Mouse (Mus musculus): ENCODE measurements at regions not wholly inside any gene's neighbourhood (a gene's known extent, or its start where the extent isn't known, plus 50 kb on each side); places are given as distances from the start of the nearest gene placed in this dataset.

DNA sequence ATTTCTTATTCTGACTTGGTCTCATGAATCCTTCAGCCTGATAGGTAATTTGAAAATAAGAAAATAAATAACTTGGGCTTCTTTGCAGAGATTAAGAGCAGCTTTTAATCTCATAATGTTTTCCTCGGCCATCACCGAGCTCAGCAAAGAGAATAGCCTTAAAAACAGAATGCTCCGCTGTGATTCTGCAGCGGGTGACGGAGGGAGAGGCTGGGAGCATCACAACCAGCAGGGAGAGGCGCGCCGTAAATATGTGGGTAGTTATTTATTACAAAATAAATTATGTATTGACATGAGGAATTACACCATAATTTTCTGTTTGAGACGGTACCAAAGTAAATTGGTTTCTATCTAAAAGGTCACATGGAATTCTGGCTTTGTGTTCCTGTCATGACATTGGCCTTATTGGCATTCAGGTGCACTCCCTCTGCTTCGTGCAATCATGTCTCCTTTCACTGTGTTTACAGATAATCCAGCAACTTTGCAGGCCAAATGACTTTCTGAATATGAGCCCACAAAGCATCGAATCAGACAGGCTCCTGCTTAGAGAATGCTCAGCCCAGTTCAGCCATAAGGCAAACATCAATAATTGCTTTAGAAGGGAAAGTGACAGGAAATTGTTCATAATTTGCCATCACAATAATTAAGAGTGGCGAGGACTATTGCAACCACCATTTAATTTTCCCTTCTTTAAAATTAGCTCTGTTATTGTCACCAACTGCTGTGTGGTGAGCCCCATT is 494.4 kb downstream of the Hace1 start:
- TF ChIP-seq POLR2A (IDR thresholded peaks at IDR 0.05; ENCODE audit: control insufficient read depth, extremely low read depth, insufficient read depth, low read length, poor library complexity): no peak
- TF ChIP-seq CTCF (IDR thresholded peaks at IDR 0.05; ENCODE audit: borderline replicate concordance, control insufficient read depth, extremely low read depth, insufficient read depth, low read length, poor library complexity): no peak
